Mouse (Mus musculus) lung, embryonic 14.5 days (tissue): Measurements from ENCODE around the gene Cux1. TPM values are rescaled to one million over a fixed set of nuclear protein-coding genes. Genes with fewer than 3 reads are reported as not detected.

Source experiments
- ATAC-seq: fragments of 200-750 bp; cut with Nextera tagmentation; 2 replicates; pipeline ENCODE4 v1.8.0; 2017; ENCODE audit warnings: mild to moderate bottlenecking, moderate TSS enrichment, moderate library complexity; ENCODE audit not compliant: insufficient read depth
- DNase-seq: peaks from one replicate; pipeline ENCODE4 v3.0.0-alpha.2; 2015
- H3K27ac ChIP-seq: fragments of 300-500 bp; sonication (generic); 2 replicates; pipeline ENCODE4 v1.5.1; 2014; ENCODE audit warnings: low read depth, mild to moderate bottlenecking, moderate library complexity
- H3K27me3 ChIP-seq: fragments of 300-500 bp; sonication (generic); 2 replicates; pipeline ENCODE4 v1.6.1; 2014; ENCODE audit warnings: low read length, control low read depth; ENCODE audit not compliant: insufficient read depth
- H3K36me3 ChIP-seq: fragments of 300-500 bp; sonication (generic); 2 replicates; pipeline ENCODE4 v1.6.1; 2014; ENCODE audit warnings: control low read depth; ENCODE audit not compliant: insufficient read depth
- H3K4me1 ChIP-seq: fragments of 300-500 bp; sonication (generic); 2 replicates; pipeline ENCODE4 v1.6.1; 2014; ENCODE audit warnings: antibody characterized with exemption, control low read depth; ENCODE audit not compliant: insufficient read depth
- H3K4me2 ChIP-seq: fragments of 300-500 bp; sonication (generic); 2 replicates; pipeline ENCODE4 v1.6.1; 2014; ENCODE audit warnings: mild to moderate bottlenecking
- H3K4me3 ChIP-seq: fragments of 300-500 bp; sonication (generic); 2 replicates; pipeline ENCODE4 v1.5.1; 2014; ENCODE audit warnings: low read depth, low read length
- H3K9ac ChIP-seq: fragments of 300-500 bp; sonication (generic); 2 replicates; pipeline ENCODE4 v1.6.1; 2014
- H3K9me3 ChIP-seq: fragments of 300-500 bp; sonication (generic); 2 replicates; pipeline ENCODE4 v1.6.1; 2016; ENCODE audit warnings: low read depth, low read length, control low read depth
- CTCF ChIP-seq: IDR thresholded peaks from 2 replicates; pipeline ENCODE4 v1.5.1; 2016; ENCODE audit warnings: antibody characterized with exemption, low read depth
- WGBS: fragments of 180-500 bp; shearing (Covaris S2); extraction: QIAGEN DNeasy Blood & Tissue Kit; methylation state at CpG from one replicate; pipeline ENCODE4 v1.1.7; 2014; 5-methylcytosine and 5-hydroxymethylcytosine counted together
- polyA plus RNA-seq: library from polyadenylated mRNA; unstranded; fragments of >200 nt; fragmentation: Nextera tagmentation; extraction: Ambion mirVana; gene quantifications from 2 replicates; pipeline ENCODE4 v1.2.1, GENCODE M21; 2014

Gene Cux1
- polyA plus RNA-seq, 1 experiment from 2014 or later = 104 TPM

GRCm38 (mm10) chr5:136536753-136537152 lies 30.5 kb downstream of the Cux1 start:
- no peaks in the 10 kb centered on the region for H3K36me3 ChIP-seq
- 71% methylated on average over 4 of the region's 4 CpGs for WGBS

GRCm38 (mm10) chr5:136535976-136536725 lies 31.1 kb downstream of the Cux1 start:
- 58% methylated on average over 5 of the region's 5 CpGs for WGBS

More at GRCm38 (mm10) chr5:136536753-136537152, 30.5 kb downstream of the Cux1 start:
- no peaks in the 10 kb centered on the region for H3K27me3 ChIP-seq
- no peak for TF ChIP-seq CTCF
- ATAC-seq (no peak), DNase-seq (no peak)
- peaks cover 7% of the 10 kb centered on the region; the same call in 1 of the 2 replicates for H3K4me1 ChIP-seq
- H3K4me2 ChIP-seq = no peak overlapping the region
- no peak overlapping the region for H3K9ac ChIP-seq
- no peaks in the 10 kb centered on the region for H3K9me3 ChIP-seq
- H3K4me3 ChIP-seq = no peak overlapping the region
- no peak overlapping the region for H3K27ac ChIP-seq

DNA sequence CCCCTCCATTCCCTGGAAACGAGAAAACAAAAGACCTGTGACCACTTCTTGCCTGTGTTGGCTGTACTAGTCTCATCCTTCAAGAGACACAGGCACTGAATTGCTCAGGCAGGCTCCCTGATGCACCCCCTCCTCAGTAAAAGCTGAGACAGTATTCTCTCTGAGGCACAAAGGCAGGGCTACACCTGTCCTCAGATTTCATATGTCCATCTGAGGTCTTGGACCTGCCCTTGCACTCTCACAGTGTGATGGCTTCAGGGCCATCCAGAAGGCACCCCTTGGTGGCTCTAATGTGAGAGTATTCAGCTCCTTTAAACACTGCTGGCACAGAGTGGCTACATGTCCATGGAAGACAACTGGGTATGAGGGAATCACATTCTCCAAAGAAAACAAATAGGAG lies 32.1 kb downstream of the Cux1 start:
- H3K9me3 ChIP-seq = no peaks in the 10 kb centered on the region
- H3K9ac ChIP-seq = no peak overlapping the region
- H3K36me3 ChIP-seq = no peaks in the 10 kb centered on the region
- DNase-seq = no peak
- no peak overlapping the region for H3K4me3 ChIP-seq
- TF ChIP-seq CTCF = no peak
- ATAC-seq = no peak
- no peak overlapping the region for H3K4me2 ChIP-seq
- peaks cover 7% of the 10 kb centered on the region; the same call in 1 of the 2 replicates for H3K4me1 ChIP-seq
- no peaks in the 10 kb centered on the region for H3K27me3 ChIP-seq
- H3K27ac ChIP-seq = no peak overlapping the region
- WGBS = 52% methylated on average over 1 of the region's 1 CpGs

More at GRCm38 (mm10) chr5:136535976-136536725, 31.1 kb downstream of the Cux1 start:
- H3K4me3 ChIP-seq = no peak overlapping the region
- H3K9ac ChIP-seq = no peak overlapping the region
- peaks cover 7% of the 10 kb centered on the region; the same call in 1 of the 2 replicates for H3K4me1 ChIP-seq
- H3K9me3 ChIP-seq = no peaks in the 10 kb centered on the region
- no peaks in the 10 kb centered on the region for H3K36me3 ChIP-seq
- DNase-seq = no peak
- H3K27me3 ChIP-seq = no peaks in the 10 kb centered on the region
- no peak overlapping the region for H3K4me2 ChIP-seq
- no peak for TF ChIP-seq CTCF
- no peak for ATAC-seq
- H3K27ac ChIP-seq = no peak overlapping the region

DNA sequence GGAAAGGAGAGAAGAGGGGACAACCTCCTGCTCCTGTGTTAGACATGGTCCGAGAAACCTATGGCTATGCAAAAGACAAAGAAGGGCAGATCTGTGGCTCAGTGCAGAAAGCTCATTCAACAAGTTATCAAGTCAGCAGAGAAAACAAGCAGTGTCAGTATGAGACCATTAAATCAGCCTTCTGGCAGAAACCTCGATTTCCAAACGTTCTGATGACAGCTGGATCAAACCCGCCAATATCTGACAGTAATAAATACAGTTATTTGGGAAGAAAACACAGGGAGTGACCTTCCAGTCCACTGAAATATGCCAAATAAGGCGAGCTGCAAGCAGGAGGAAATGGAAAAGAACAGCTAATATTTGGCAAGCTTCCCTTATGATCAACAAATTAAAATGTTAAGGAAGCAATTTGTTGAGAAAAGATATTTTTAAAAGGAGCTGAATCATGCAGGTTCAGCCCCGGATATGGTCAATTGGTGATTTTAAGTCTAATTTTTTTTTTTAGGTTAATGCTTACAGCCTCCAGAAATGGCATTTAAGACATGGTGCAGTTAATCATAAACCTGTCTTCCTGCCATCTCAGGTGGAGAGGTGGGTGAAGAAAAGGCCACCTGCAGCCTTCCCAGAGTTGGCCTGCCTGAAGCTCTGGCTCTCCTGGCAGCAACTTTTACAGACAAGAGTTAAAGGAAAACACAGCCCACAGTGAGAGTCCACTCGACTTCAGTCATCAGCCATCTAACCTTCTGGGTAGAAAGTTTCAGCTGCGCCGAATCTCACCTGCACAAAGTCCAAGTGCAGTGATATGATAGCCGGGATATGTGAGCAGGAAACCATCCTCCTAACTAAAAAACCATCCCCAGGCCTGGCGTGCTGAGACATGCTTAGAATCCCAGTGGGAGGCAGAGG lies 33.7 kb downstream of the Cux1 start:
- peak overlapping the region; percentile 42 for H3K27ac ChIP-seq
- H3K9ac ChIP-seq = no peak overlapping the region
- ATAC-seq (no peak), DNase-seq (peak; percentile 41)
- peak overlapping the region; percentile 8; the same call in 1 of the 2 replicates for H3K4me2 ChIP-seq
- H3K36me3 ChIP-seq = no peaks in the 10 kb centered on the region
- H3K4me1 ChIP-seq = peaks cover 7% of the 10 kb centered on the region; the same call in 1 of the 2 replicates
- H3K9me3 ChIP-seq = no peaks in the 10 kb centered on the region
- no peaks in the 10 kb centered on the region for H3K27me3 ChIP-seq
- no peak overlapping the region for H3K4me3 ChIP-seq
- 60% methylated on average over 11 of the region's 11 CpGs for WGBS
- TF ChIP-seq CTCF = no peak

GRCm38 (mm10) chr5:136531674-136532365 lies 35.5 kb downstream of the Cux1 start:
- Histone ChIP-seq H3K9me3 (no peaks in the 10 kb centered on the region), H3K27me3 (no peaks in the 10 kb centered on the region), H3K9ac (no peak overlapping the region), H3K27ac (no peak overlapping the region), H3K4me1 (peaks cover 10% of the 10 kb centered on the region), H3K4me2 (no peak overlapping the region), H3K4me3 (no peak overlapping the region), H3K36me3 (no peaks in the 10 kb centered on the region)
- no peak for TF ChIP-seq CTCF
- no peak for ATAC-seq
- 71% methylated on average over 2 of the region's 2 CpGs for WGBS
- no peak for DNase-seq

DNA sequence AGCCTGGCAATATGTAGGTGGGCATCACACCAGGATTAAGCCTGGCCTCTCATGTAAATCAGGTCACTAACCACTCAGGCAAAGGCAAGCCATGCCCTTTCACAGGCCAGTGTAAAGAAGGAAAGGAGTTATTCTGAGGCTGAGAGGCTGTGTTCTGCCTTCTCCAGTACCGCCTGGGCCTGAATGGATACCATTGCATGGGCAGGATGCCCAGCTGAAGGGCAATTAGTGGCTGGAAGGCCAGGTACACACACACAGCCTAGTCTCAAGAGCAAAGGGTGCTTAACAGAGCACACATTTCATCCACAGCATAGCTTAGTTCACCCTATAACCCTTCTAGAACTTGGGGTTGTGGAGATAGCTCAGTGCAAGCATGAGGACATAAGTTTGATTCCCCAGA lies 36.4 kb downstream of the Cux1 start:
- Histone ChIP-seq H3K36me3 (no peaks in the 10 kb centered on the region), H3K9me3 (no peaks in the 10 kb centered on the region), H3K27ac (no peak overlapping the region), H3K4me1 (peaks cover 17% of the 10 kb centered on the region), H3K9ac (no peak overlapping the region), H3K4me2 (no peak overlapping the region), H3K4me3 (no peak overlapping the region), H3K27me3 (no peaks in the 10 kb centered on the region)
- no peak for TF ChIP-seq CTCF
- ATAC-seq (no peak), DNase-seq (no peak)
- 88% methylated on average over 1 of the region's 1 CpGs for WGBS
